ENCODE assay signal across 12 mouse cellular contexts in genomic region chr4:141312513-141313131, GRCm38 (mm10). TPM values are rescaled to one million over a fixed set of nuclear protein-coding genes. Genes with fewer than 3 reads are reported as not detected.
DNase-seq lines count a peak whose midpoint lies in the region; ATAC-seq and TF ChIP-seq lines count a peak whose summit lies in the region.
"Had no signal": no experiment of that assay in that cellular context is flagged by ENCODE, and none has a peak within 500 bp of the region (broad histone marks: within the 10 kb centered on the region; RNA-seq: fewer than 3 reads in every experiment).

No protein-coding gene starts in this region.

- no peaks in the 10 kb centered on the region for H3K9me3 ChIP-seq in heart, embryonic 11.5 days (replicated peaks; ENCODE audit: control insufficient read depth, low read length)
- H3K9me3 ChIP-seq in liver, embryonic 12.5 days (replicated peaks): no peaks in the 10 kb centered on the region
- H3K9me3 ChIP-seq: neural tube, embryonic 12.5 days had no signal

- no peaks in the 10 kb centered on the region for H3K27me3 ChIP-seq in heart, embryonic 11.5 days (ENCODE audit: control insufficient read depth, insufficient read depth, low read length)
- peaks cover 21% of the 10 kb centered on the region; the same call in 1 of the 2 replicates for H3K27me3 ChIP-seq in liver, embryonic 12.5 days (replicated peaks)
- H3K27me3 ChIP-seq in thymus, adult 2 months (ENCODE audit: control insufficient read depth, insufficient read depth, low read length): no peaks in the 10 kb centered on the region
- H3K27me3 ChIP-seq: neural tube, embryonic 12.5 days had no signal

- no peak for TF ChIP-seq POLR2A in thymus, adult 2 months (IDR thresholded peaks at IDR 0.05; ENCODE audit: control insufficient read depth, extremely low read depth, insufficient read depth, low read length, poor library complexity)

- TF ChIP-seq CTCF in thymus, adult 2 months (IDR thresholded peaks at IDR 0.05; ENCODE audit: borderline replicate concordance, control insufficient read depth, extremely low read depth, insufficient read depth, low read length, poor library complexity): no peak

- H3K27ac ChIP-seq in heart, embryonic 11.5 days (ENCODE audit: low read depth, low read length): peak overlapping the region; percentile 93
- H3K27ac ChIP-seq in liver, embryonic 12.5 days: peak overlapping the region; percentile 27
- no peak overlapping the region for H3K27ac ChIP-seq in thymus, adult 2 months (ENCODE audit: control insufficient read depth, insufficient read depth, low read length)
- H3K27ac ChIP-seq: neural tube, embryonic 12.5 days had no signal

- peak overlapping the region; percentile 21 for H3K4me2 ChIP-seq in heart, embryonic 11.5 days
- peak overlapping the region; percentile 31; the same call in 1 of the 2 replicates for H3K4me2 ChIP-seq in liver, embryonic 12.5 days
- H3K4me2 ChIP-seq: neural tube, embryonic 12.5 days had no signal

- H3K36me3 ChIP-seq in heart, embryonic 11.5 days (ENCODE audit: control insufficient read depth, insufficient read depth, low read length): peaks cover 3% of the 10 kb centered on the region; the same call in 1 of the 2 replicates
- peaks cover 5% of the 10 kb centered on the region; the same call in 1 of the 2 replicates for H3K36me3 ChIP-seq in liver, embryonic 12.5 days
- no peaks in the 10 kb centered on the region for H3K36me3 ChIP-seq in thymus, adult 2 months (ENCODE audit: control insufficient read depth, insufficient read depth, low read length)
- H3K36me3 ChIP-seq: neural tube, embryonic 12.5 days had no signal

- WGBS in heart, embryonic 11.5 days (ENCODE audit: insufficient replicate concordance): 43% methylated on average over 17 of the region's 17 CpGs
- WGBS in liver, embryonic 12.5 days (ENCODE audit: insufficient replicate concordance): 31% methylated on average over 17 of the region's 17 CpGs
- WGBS in thymus, adult 2 months: 89% methylated on average over 17 of the region's 17 CpGs

- H3K4me3 ChIP-seq in heart, embryonic 11.5 days (ENCODE audit: low read depth, low read length): no peak overlapping the region
- H3K4me3 ChIP-seq in liver, embryonic 12.5 days: no peak overlapping the region
- no peak overlapping the region for H3K4me3 ChIP-seq in thymus, adult 2 months (ENCODE audit: control insufficient read depth, insufficient read depth, low read length)
- H3K4me3 ChIP-seq: neural tube, embryonic 12.5 days had no signal

- H3K9ac ChIP-seq in heart, embryonic 11.5 days (ENCODE audit: low read depth, low read length): no peak overlapping the region
- H3K9ac ChIP-seq in liver, embryonic 12.5 days: no peak overlapping the region
- H3K9ac ChIP-seq: neural tube, embryonic 12.5 days had no signal

- peaks cover 61% of the 10 kb centered on the region for H3K4me1 ChIP-seq in heart, embryonic 11.5 days (ENCODE audit: control insufficient read depth, insufficient read depth, low read length)
- H3K4me1 ChIP-seq in liver, embryonic 12.5 days: peaks cover 66% of the 10 kb centered on the region
- H3K4me1 ChIP-seq in thymus, adult 2 months (replicated peaks; ENCODE audit: control insufficient read depth, insufficient read depth, low read length): no peaks in the 10 kb centered on the region

- DNase-seq in heart, postnatal 36 days: no peak
- peak; percentile 49 to 63 for DNase-seq in urinary bladder, postnatal 36 days (ENCODE audit: low spot score in 2 of 2)
- DNase-seq in urinary bladder, postnatal 4 days (ENCODE audit: low spot score in 2 of 2): no peak
- DNase-seq in thymus, adult 2 months: no peak
- no peak for DNase-seq in thymus, postnatal 0 days (ENCODE audit: low spot score)
- DNase-seq: B cell, adult 2 months; right cerebral cortex, postnatal 4 days had no signal

- ATAC-seq in heart, embryonic 11.5 days (replicated peaks; ENCODE audit: insufficient number of reproducible peaks, low FRiP score, low TSS enrichment): no peak
- ATAC-seq in liver, embryonic 12.5 days: 0 out of 2 replicates have a peak, but pooled peaks have one; percentile 13
- ATAC-seq in activated CD4-positive, CD25-positive, alpha-beta regulatory T cell, adult 4 months: no peak

- intact Hi-C loops in heart, postnatal 36 days (cut with DNase I): no loop called here

RNA-seq across cellular contexts. Expression of gene Epha2, which starts 11.6 kb away (rescaled TPM):
- 3.1 and 3.6 TPM in 2 replicates for polyA plus RNA-seq in heart, embryonic 11.5 days (2014; fragmentation: Nextera tagmentation; extraction: Ambion mirVana)
- 1 to 10 TPM; 5.4 to 7.0 TPM for total RNA-seq in heart, postnatal 36 days (2021)
- polyA plus RNA-seq in liver, embryonic 12.5 days (2016; fragmentation: Nextera tagmentation; extraction: Ambion mirVana): 2.1 TPM in 2 replicates
- polyA plus RNA-seq in thymus, adult 2 months (2012; rRNA removed): 3.6 and 3.9 TPM in 2 replicates
- polyA plus RNA-seq in thymus, postnatal 0 days (2015; fragmentation: Nextera tagmentation; extraction: Ambion mirVana): 0.55 and 0.58 TPM in 2 replicates
- polyA plus RNA-seq in activated CD4-positive, CD25-positive, alpha-beta regulatory T cell, adult 4 months (2017; shearing (Covaris generic)): not detected

RNA-seq across cellular contexts. Expression of gene Fam131c, which starts 55.4 kb away (rescaled TPM):
- polyA plus RNA-seq in heart, embryonic 11.5 days (2014; fragmentation: Nextera tagmentation; extraction: Ambion mirVana): 1.00 and 1.0 TPM in 2 replicates
- 1 to 10 TPM; 1.6 to 1.7 TPM for total RNA-seq in heart, postnatal 36 days (2021)
- 0.08 and 0.13 TPM in 2 replicates for polyA plus RNA-seq in liver, embryonic 12.5 days (2016; fragmentation: Nextera tagmentation; extraction: Ambion mirVana)
- 0.17 and 0.40 TPM in 2 replicates for polyA plus RNA-seq in thymus, adult 2 months (2012; rRNA removed)
- 0.25 TPM in 1 of 2 replicates, not detected in the other for polyA plus RNA-seq in thymus, postnatal 0 days (2015; fragmentation: Nextera tagmentation; extraction: Ambion mirVana)
- polyA plus RNA-seq in activated CD4-positive, CD25-positive, alpha-beta regulatory T cell, adult 4 months (2017; shearing (Covaris generic)): not detected
- total RNA-seq: common myeloid progenitor, adult 5-6 weeks had no signal

Comparison
In these comparisons a context has a peak if more than half of its experiments do, and no peak if none do; other contexts are left out.
1. DNase-seq: peak in urinary bladder, postnatal 36 days (2 of 2); none in heart, postnatal 36 days (0 of 2), urinary bladder, postnatal 4 days (0 of 2), thymus, adult 2 months (single experiment) and thymus, postnatal 0 days (single experiment).